Mouse (Mus musculus) C2C12 (cell line): Measurements from ENCODE around the gene Car8. TPM values are rescaled to one million over a fixed set of nuclear protein-coding genes. Genes with fewer than 3 reads are reported as not detected.
"Not testable (repeated sequence)": the region's sequence is repeated elsewhere in the genome, so short reads cannot be mapped to it uniquely, and the experiment has no call there.

ENCODE experiments used
- H3K27me3 ChIP-seq: one replicate; pipeline ENCODE4 v1.6.1; 2011; ENCODE audit not compliant: control insufficient read depth, insufficient read depth, insufficient read length
- H3K36me3 ChIP-seq: one replicate; pipeline ENCODE4 v1.6.1; 2011; ENCODE audit not compliant: control insufficient read depth, insufficient read depth
- H3K4me3 ChIP-seq: one replicate; pipeline ENCODE4 v1.5.1; 2011; ENCODE audit warnings: mild to moderate bottlenecking, control low read depth; ENCODE audit not compliant: poor library complexity, insufficient read depth, severe bottlenecking
- H3K79me2 ChIP-seq: one replicate; pipeline ENCODE4 v1.6.1; 2011; ENCODE audit not compliant: control insufficient read depth, insufficient read depth
- H3K79me3 ChIP-seq: one replicate; pipeline ENCODE4 v1.6.1; 2011; ENCODE audit warnings: low read depth, control low read depth
- H3ac ChIP-seq: one replicate; pipeline ENCODE3; 2011; ENCODE audit warnings: low read depth; ENCODE audit not compliant: control insufficient read depth, insufficient read length
- CEBPB ChIP-seq: IDR thresholded peaks from one replicate; pipeline ENCODE4 v1.6.1; 2011; ENCODE audit warnings: low read depth, mild to moderate bottlenecking, control low read depth, moderate library complexity
- CTCF ChIP-seq: IDR thresholded peaks from one replicate; pipeline ENCODE4 v1.5.1; 2011; ENCODE audit not compliant: control insufficient read depth, insufficient read depth, insufficient read length
- FOSL1 ChIP-seq: IDR thresholded peaks from one replicate; pipeline ENCODE4 v1.8.0; 2011; ENCODE audit warnings: mild to moderate bottlenecking, low read length; ENCODE audit not compliant: poor library complexity, insufficient read depth, severe bottlenecking
- MAX ChIP-seq: IDR thresholded peaks from one replicate; pipeline ENCODE4 v1.6.1; 2011; ENCODE audit warnings: mild to moderate bottlenecking, control low read depth
- MYOD1 ChIP-seq: IDR thresholded peaks from one replicate; pipeline ENCODE4 v1.6.1; 2011; ENCODE audit warnings: low read depth; ENCODE audit not compliant: control insufficient read depth, insufficient read length
- MYOG ChIP-seq: IDR thresholded peaks from one replicate; pipeline ENCODE4 v1.6.1; 2011; ENCODE audit not compliant: control insufficient read depth, insufficient read length; ENCODE audit errors: extremely low read depth
- USF1 ChIP-seq: IDR thresholded peaks from one replicate; pipeline ENCODE4 v1.6.1; 2011; ENCODE audit warnings: low read depth, mild to moderate bottlenecking, control low read depth, moderate library complexity
- microRNA-seq: library from miRNA; unstranded; fragments of <30 nt; microRNA quantifications from one replicate; pipeline ENCODE4, GENCODE M21; 2019; ENCODE audit warnings: borderline microRNAs expressed
- polyA plus RNA-seq: library from polyadenylated mRNA; unstranded; fragments of >200 nt; fragmentation: generic; extraction: Trizol; gene quantifications from one replicate; pipeline ENCODE4 v1.2.1, GENCODE M21; 2012; ENCODE audit warnings: missing spikeins

Car8 gene
- polyA plus RNA-seq, 1 experiment = 36.3 TPM

DNA sequence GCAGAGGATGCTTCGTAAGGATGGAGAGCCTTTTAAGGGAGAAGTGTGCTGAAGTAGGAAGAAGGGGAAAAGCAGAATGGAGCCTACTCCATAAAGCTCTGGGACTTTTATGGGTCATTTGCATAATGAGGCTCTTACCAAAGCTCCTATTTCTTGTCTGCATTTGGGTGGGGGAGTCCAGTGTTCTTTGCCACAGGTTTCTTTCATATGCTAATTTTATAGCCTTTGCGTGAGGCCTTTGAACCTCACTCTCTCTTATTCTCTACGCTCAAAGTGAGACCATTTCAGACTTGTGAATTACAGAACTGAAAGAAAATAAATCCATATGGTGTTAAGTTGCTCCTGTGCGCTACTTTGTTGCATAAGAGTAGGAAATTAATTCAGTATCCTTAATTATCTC, 140.8 kb downstream of the Car8 start:
- Histone ChIP-seq H3K27me3 (no peaks in the 10 kb centered on the region), H3K79me2 (no peaks in the 10 kb centered on the region), H3K79me3 (no peaks in the 10 kb centered on the region), H3ac (no peak overlapping the region), H3K4me3 (no peak overlapping the region), H3K36me3 (no peaks in the 10 kb centered on the region)
- TF ChIP-seq CTCF (no peak), MAX (no peak), USF1 (no peak), CEBPB (no peak), MYOD1 (no peak), MYOG (no peak), FOSL1 (no peak)

DNA sequence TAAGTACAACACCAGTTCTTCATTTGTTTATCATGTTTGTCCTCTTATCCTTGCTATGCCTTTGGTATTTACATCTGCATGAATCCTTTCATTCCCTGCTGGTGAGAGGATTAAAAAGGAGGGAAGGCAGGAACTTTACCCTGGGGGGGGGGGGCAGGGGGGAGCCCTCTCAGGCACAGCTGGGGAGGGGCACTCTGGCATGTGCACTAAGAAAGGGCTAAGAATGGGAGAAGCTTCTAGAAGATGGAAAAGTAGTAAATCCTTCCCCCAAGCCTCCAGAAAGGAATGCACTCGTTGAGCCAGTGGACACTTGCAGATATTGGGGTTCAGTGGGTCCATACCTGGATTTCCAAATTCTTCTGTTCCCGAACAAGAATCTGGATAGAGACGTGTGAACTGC, 141.2 kb downstream of the Car8 start:
- Histone ChIP-seq H3K27me3 (no peaks in the 10 kb centered on the region), H3K4me3 (no peak overlapping the region), H3K79me2 (no peaks in the 10 kb centered on the region), H3ac (no peak overlapping the region), H3K36me3 (no peaks in the 10 kb centered on the region), H3K79me3 (no peaks in the 10 kb centered on the region)
- no peak for TF ChIP-seq FOSL1
- no peak for TF ChIP-seq CEBPB
- no peak for TF ChIP-seq MYOG
- no peak for TF ChIP-seq USF1
- TF ChIP-seq MAX = no peak
- no peak for TF ChIP-seq CTCF
- no peak for TF ChIP-seq MYOD1

DNA sequence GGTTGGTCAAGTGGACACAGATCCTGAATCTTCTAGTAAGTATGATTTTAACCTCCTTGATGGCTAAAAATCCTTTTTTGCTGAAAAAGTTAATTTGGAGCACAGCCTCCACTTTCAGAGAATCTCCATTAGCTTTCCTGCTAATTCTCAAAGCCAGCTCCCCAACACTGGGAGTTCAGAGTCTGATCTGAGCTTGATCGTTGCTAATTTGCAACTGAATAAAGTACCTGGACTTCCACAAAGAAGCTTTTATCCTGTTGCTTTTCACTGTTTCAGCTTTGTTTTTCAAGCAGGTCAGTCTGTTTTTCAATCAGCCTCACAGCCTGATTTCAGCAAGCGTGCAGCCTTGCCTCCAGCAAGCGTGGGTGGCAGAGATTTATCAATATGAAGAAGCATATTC, 145.3 kb downstream of the Car8 start:
- not testable (repeated sequence) for H3K4me3 ChIP-seq, H3K79me3 ChIP-seq, H3K36me3 ChIP-seq, H3K79me2 ChIP-seq, H3K27me3 ChIP-seq, H3ac ChIP-seq

Small RNA genes lying within 50 kb of the gene (microRNA-seq; reads per million reads assigned to microRNA genes)
- gene Gm25355 = not detected
